Mouse (Mus musculus): ENCODE data around the gene Il1rapl2. TPM values are rescaled to one million over a fixed set of nuclear protein-coding genes. Genes with fewer than 3 reads are reported as not detected.
"Not testable (repeated sequence)": the region's sequence is repeated elsewhere in the genome, so short reads cannot be mapped to it uniquely, and the experiment has no call there.

Il1rapl2 gene
- total RNA-seq, 2 experiments from 2014 or later = not detected

GRCm38 (mm10) chrX:138209480-138209879 lies 639.1 kb downstream of the Il1rapl2 start, which contains the start of gene Tex13a:
Tex13a (minus strand) TSS chrX:138209580.
- DNase-seq = no peak

GRCm38 (mm10) chrX:138234626-138235025 lies 664.2 kb downstream of the Il1rapl2 start:
- no peak for DNase-seq

- DNase-seq = not testable (repeated sequence)
Measured at GRCm38 (mm10) chrX:138348736-138349135, 778.3 kb downstream of the Il1rapl2 start.

- no peak for DNase-seq
Measured at GRCm38 (mm10) chrX:138433794-138434193, 863.4 kb downstream of the Il1rapl2 start.

GRCm38 (mm10) chrX:138437939-138438338 lies 867.5 kb downstream of the Il1rapl2 start:
- peak; percentile 4 for DNase-seq

- DNase-seq = no peak
Measured at GRCm38 (mm10) chrX:138449856-138450255, 879.4 kb downstream of the Il1rapl2 start.

- DNase-seq = no peak
Measured at GRCm38 (mm10) chrX:138478488-138478887, 908.1 kb downstream of the Il1rapl2 start.

- no peak for DNase-seq
Measured at GRCm38 (mm10) chrX:138500510-138500909, 930.1 kb downstream of the Il1rapl2 start.

- no peak for DNase-seq
Measured at GRCm38 (mm10) chrX:138505049-138505448, 934.6 kb downstream of the Il1rapl2 start.

- DNase-seq = no peak
Measured at GRCm38 (mm10) chrX:138620106-138620505, 1049.7 kb downstream of the Il1rapl2 start.

GRCm38 (mm10) chrX:138625311-138625710 lies 1054.9 kb downstream of the Il1rapl2 start:
- no peak for DNase-seq

- no peak for DNase-seq
Measured at GRCm38 (mm10) chrX:138722372-138722771, 1152.0 kb downstream of the Il1rapl2 start.

- DNase-seq = no peak
Measured at GRCm38 (mm10) chrX:138800958-138801357, 1230.5 kb downstream of the Il1rapl2 start.

GRCm38 (mm10) chrX:138831876-138832275 lies 1261.5 kb downstream of the Il1rapl2 start:
- DNase-seq = no peak

- DNase-seq = no peak
Measured at GRCm38 (mm10) chrX:138833894-138834293, 1263.5 kb downstream of the Il1rapl2 start.

GRCm38 (mm10) chrX:138838381-138838780 lies 1268.0 kb downstream of the Il1rapl2 start:
- no peak for DNase-seq

Data from gastrocnemius, postnatal 10 days (tissue).